Mouse (Mus musculus) brain, embryonic 14.5 days (tissue): ENCODE data around the gene Prmt8.

ENCODE experiments used
- CTCF ChIP-seq: fragments of 200-500 bp; IDR thresholded peaks from 2 replicates; pipeline ENCODE4 v1.5.1; 2012; ENCODE audit warnings: inconsistent platforms, mild to moderate bottlenecking, moderate library complexity, borderline replicate concordance; ENCODE audit not compliant: insufficient read depth, insufficient read length; ENCODE audit errors: extremely low read depth
- POLR2A ChIP-seq: fragments of 200-500 bp; IDR thresholded peaks from 2 replicates; pipeline ENCODE4 v1.6.1; 2012; ENCODE audit warnings: mild to moderate bottlenecking, inconsistent platforms, borderline replicate concordance; ENCODE audit not compliant: poor library complexity, insufficient read depth, insufficient read length, severe bottlenecking; ENCODE audit errors: extremely low read depth

GRCm38 (mm10) chr6:127719875-127720274 is 49.4 kb downstream of the Prmt8 start:
- TF ChIP-seq CTCF (no peak), POLR2A (no peak)
